Mouse (Mus musculus): Measurements from ENCODE around the gene Gm15557. TPM values are rescaled to one million over a fixed set of nuclear protein-coding genes. Genes with fewer than 3 reads are reported as not detected.
"Not testable (repeated sequence)": the region's sequence is repeated elsewhere in the genome, so short reads cannot be mapped to it uniquely, and the experiment has no call there.

The Gm15557 gene
- polyA plus RNA-seq (2017; shearing (Covaris generic)) = not detected

GRCm38 (mm10) chr2:155940681-155941080, at the start of gene Gm15557:
TSS of gene Gm15557 (plus strand) at chr2:155940728.
- no peak for ATAC-seq

- no peak for ATAC-seq
These were observed 46.1 kb upstream of the Gm15557 start for GRCm38 (mm10) chr2:155894307-155895045.

- no peak for ATAC-seq
These were observed 45.3 kb upstream of the Gm15557 start for GRCm38 (mm10) chr2:155895046-155895735.

- no peak for ATAC-seq
These were observed 37.4 kb upstream of the Gm15557 start for GRCm38 (mm10) chr2:155902989-155903631.

GRCm38 (mm10) chr2:155903632-155904008, 36.9 kb upstream of the Gm15557 start:
- no peak for ATAC-seq

GRCm38 (mm10) chr2:155914684-155915083, 25.8 kb upstream of the Gm15557 start:
- no peak for ATAC-seq

GRCm38 (mm10) chr2:155923143-155923542, 17.4 kb upstream of the Gm15557 start:
- ATAC-seq = no peak

- not testable (repeated sequence) for ATAC-seq
These were observed 15.3 kb upstream of the Gm15557 start for GRCm38 (mm10) chr2:155925213-155925612.

- no peak for ATAC-seq
These were observed 11.7 kb upstream of the Gm15557 start for GRCm38 (mm10) chr2:155928711-155929345.

- peak; percentile 93 for ATAC-seq
These were observed 10.7 kb upstream of the Gm15557 start, which contains the start of gene Uqcc1 for GRCm38 (mm10) chr2:155929531-155930442. TSS of gene Uqcc1 (minus strand) at chr2:155930310.

GRCm38 (mm10) chr2:155939897-155940529, 515 bp upstream of the Gm15557 start:
- ATAC-seq = no peak

- no peak for ATAC-seq
These were observed 1.3 kb downstream of the Gm15557 start for GRCm38 (mm10) chr2:155941697-155942442.

- no peak for ATAC-seq
These were observed 2.9 kb downstream of the Gm15557 start for GRCm38 (mm10) chr2:155943463-155943862.

GRCm38 (mm10) chr2:155944685-155945084, 4.2 kb downstream of the Gm15557 start:
- no peak for ATAC-seq

GRCm38 (mm10) chr2:155945124-155945523, 4.6 kb downstream of the Gm15557 start, which contains the start of gene Gdf5:
TSS of gene Gdf5 (minus strand) at chr2:155945367.
- no peak for ATAC-seq

GRCm38 (mm10) chr2:155945580-155945979, 5.1 kb downstream of the Gm15557 start:
- ATAC-seq = no peak

GRCm38 (mm10) chr2:155946069-155946468, 5.5 kb downstream of the Gm15557 start:
- no peak for ATAC-seq

- no peak for ATAC-seq
These were observed 6.0 kb downstream of the Gm15557 start for GRCm38 (mm10) chr2:155946499-155946898.

- no peak for ATAC-seq
These were observed 7.0 kb downstream of the Gm15557 start for GRCm38 (mm10) chr2:155947390-155948002.

- no peak for ATAC-seq
These were observed 8.8 kb downstream of the Gm15557 start for GRCm38 (mm10) chr2:155949362-155949761.
